Mouse (Mus musculus): ENCODE measurements at regions not wholly inside any gene's neighbourhood (a gene's known extent, or its start where the extent isn't known, plus 50 kb on each side); places are given as distances from the start of the nearest gene placed in this dataset.
"Not testable (repeated sequence)": the region's sequence is repeated elsewhere in the genome, so short reads cannot be mapped to it uniquely, and the experiment has no call there.

- 62% methylated on average over 9 of the region's 9 CpGs for WGBS
- H3K4me3 ChIP-seq (replicated peaks; ENCODE audit: control insufficient read depth, low read depth, low read length): no peak overlapping the region
- TF ChIP-seq CTCF (IDR thresholded peaks at IDR 0.05; ENCODE audit: control insufficient read depth, insufficient read depth, low read length) (no peak), POLR2A (IDR thresholded peaks at IDR 0.05; ENCODE audit: borderline replicate concordance, control insufficient read depth, low read depth, low read length) (no peak)
- no peak overlapping the region for H3K27ac ChIP-seq (ENCODE audit: control insufficient read depth, insufficient read depth, low read depth, low read length, poor library complexity)
- no peaks in the 10 kb centered on the region for H3K4me1 ChIP-seq (ENCODE audit: control insufficient read depth, insufficient read depth, low read length)
These were observed 195.9 kb downstream of the Tcp10c start for GRCm38 (mm10) chr17:13549975-13550895.

- H3K27ac ChIP-seq (ENCODE audit: control insufficient read depth, insufficient read depth, low read depth, low read length, poor library complexity); H3K4me1 ChIP-seq (ENCODE audit: control insufficient read depth, insufficient read depth, low read length); H3K4me3 ChIP-seq (replicated peaks; ENCODE audit: control insufficient read depth, low read depth, low read length): not testable (repeated sequence)
These were observed 196.5 kb downstream of the Tcp10c start for GRCm38 (mm10) chr17:13550896-13551267.

GRCm38 (mm10) chr17:13551693-13552404 lies 197.5 kb downstream of the Tcp10c start:
- not testable (repeated sequence) for H3K4me1 ChIP-seq (ENCODE audit: control insufficient read depth, insufficient read depth, low read length); H3K27ac ChIP-seq (ENCODE audit: control insufficient read depth, insufficient read depth, low read depth, low read length, poor library complexity); H3K4me3 ChIP-seq (replicated peaks; ENCODE audit: control insufficient read depth, low read depth, low read length)

GRCm38 (mm10) chr17:13552840-13553239 lies 198.5 kb downstream of the Tcp10c start:
- not testable (repeated sequence) for H3K4me1 ChIP-seq (ENCODE audit: control insufficient read depth, insufficient read depth, low read length); H3K27ac ChIP-seq (ENCODE audit: control insufficient read depth, insufficient read depth, low read depth, low read length, poor library complexity); H3K4me3 ChIP-seq (replicated peaks; ENCODE audit: control insufficient read depth, low read depth, low read length)

- WGBS: 69% methylated on average over 9 of the region's 9 CpGs
These were observed 201.1 kb downstream of the Tcp10c start for GRCm38 (mm10) chr17:13555311-13556059.

GRCm38 (mm10) chr17:13556060-13556660 lies 201.8 kb downstream of the Tcp10c start:
- not testable (repeated sequence) for H3K4me1 ChIP-seq (ENCODE audit: control insufficient read depth, insufficient read depth, low read length); H3K27ac ChIP-seq (ENCODE audit: control insufficient read depth, insufficient read depth, low read depth, low read length, poor library complexity); H3K4me3 ChIP-seq (replicated peaks; ENCODE audit: control insufficient read depth, low read depth, low read length)
- WGBS: 83% methylated on average over 16 of the region's 16 CpGs

More at GRCm38 (mm10) chr17:13555311-13556059, 201.1 kb downstream of the Tcp10c start:
- not testable (repeated sequence) for H3K4me1 ChIP-seq (ENCODE audit: control insufficient read depth, insufficient read depth, low read length); H3K4me3 ChIP-seq (replicated peaks; ENCODE audit: control insufficient read depth, low read depth, low read length); H3K27ac ChIP-seq (ENCODE audit: control insufficient read depth, insufficient read depth, low read depth, low read length, poor library complexity)

GRCm38 (mm10) chr17:13558863-13559262 lies 201.5 kb upstream of the Afdn start:
- no peak overlapping the region for H3K4me3 ChIP-seq (replicated peaks; ENCODE audit: control insufficient read depth, low read depth, low read length)
- no peak overlapping the region for H3K27ac ChIP-seq (ENCODE audit: control insufficient read depth, insufficient read depth, low read depth, low read length, poor library complexity)
- 64% methylated on average over 3 of the region's 3 CpGs for WGBS
- no peak for TF ChIP-seq CTCF (IDR thresholded peaks at IDR 0.05; ENCODE audit: control insufficient read depth, insufficient read depth, low read length)
- no peaks in the 10 kb centered on the region; the same call in 1 of the 2 replicates for H3K4me1 ChIP-seq (ENCODE audit: control insufficient read depth, insufficient read depth, low read length)

GRCm38 (mm10) chr17:13561342-13561741 lies 199.0 kb upstream of the Afdn start:
- Histone ChIP-seq H3K27ac (ENCODE audit: control insufficient read depth, insufficient read depth, low read depth, low read length, poor library complexity) (no peak overlapping the region), H3K4me1 (ENCODE audit: control insufficient read depth, insufficient read depth, low read length) (no peaks in the 10 kb centered on the region; the same call in 1 of the 2 replicates), H3K4me3 (replicated peaks; ENCODE audit: control insufficient read depth, low read depth, low read length) (no peak overlapping the region)
- no peak for TF ChIP-seq CTCF (IDR thresholded peaks at IDR 0.05; ENCODE audit: control insufficient read depth, insufficient read depth, low read length)
- TF ChIP-seq POLR2A (IDR thresholded peaks at IDR 0.05; ENCODE audit: borderline replicate concordance, control insufficient read depth, low read depth, low read length): no peak
- 76% methylated on average over 8 of the region's 8 CpGs for WGBS
